Mouse (Mus musculus) neural tube, embryonic 14.5 days (tissue): ENCODE data around the gene Mctp1. TPM values are rescaled to one million over a fixed set of nuclear protein-coding genes. Genes with fewer than 3 reads are reported as not detected.

Experiments used
- ATAC-seq: fragments of 200-750 bp; cut with Nextera tagmentation; 2 replicates; pipeline ENCODE4 v1.8.0; 2017; ENCODE audit warnings: low read depth, mild to moderate bottlenecking, moderate TSS enrichment, moderate library complexity
- H3K27ac ChIP-seq: fragments of 300-500 bp; sonication (generic); 2 replicates; pipeline ENCODE4 v1.5.1; 2014; ENCODE audit warnings: low read depth, mild to moderate bottlenecking, control low read depth, low read length, moderate library complexity, mixed read lengths
- H3K27me3 ChIP-seq: fragments of 300-500 bp; sonication (generic); 2 replicates; pipeline ENCODE4 v1.6.1; 2014; ENCODE audit warnings: low read length; ENCODE audit not compliant: control insufficient read depth, insufficient read depth
- H3K36me3 ChIP-seq: fragments of 300-500 bp; sonication (generic); 2 replicates; pipeline ENCODE4 v1.6.1; 2014; ENCODE audit warnings: low read length, mixed read lengths; ENCODE audit not compliant: control insufficient read depth, insufficient read depth
- H3K4me1 ChIP-seq: fragments of 300-500 bp; sonication (generic); 2 replicates; pipeline ENCODE4 v1.6.1; 2014; ENCODE audit warnings: low read length; ENCODE audit not compliant: control insufficient read depth, insufficient read depth
- H3K4me2 ChIP-seq: fragments of 300-500 bp; sonication (generic); 2 replicates; pipeline ENCODE4 v1.6.1; 2014; ENCODE audit warnings: mild to moderate bottlenecking, low read depth, low read length, control low read depth
- H3K4me3 ChIP-seq: fragments of 300-500 bp; sonication (generic); 2 replicates; pipeline ENCODE4 v1.5.1; 2014; ENCODE audit warnings: low read depth, low read length, control low read depth, mixed read lengths
- H3K9ac ChIP-seq: fragments of 300-500 bp; sonication (generic); replicated peaks from 2 replicates; pipeline ENCODE4 v1.6.1; 2014; ENCODE audit warnings: low read depth, mild to moderate bottlenecking, control low read depth, low read length, mixed read lengths
- H3K9me3 ChIP-seq: fragments of 300-500 bp; sonication (generic); 2 replicates; pipeline ENCODE4 v1.6.1; 2016; ENCODE audit warnings: low read length; ENCODE audit not compliant: control insufficient read depth
- WGBS: fragments of 180-500 bp; shearing (Covaris S2); extraction: QIAGEN DNeasy Blood & Tissue Kit; methylation state at CpG from one replicate; pipeline ENCODE4 v1.1.7; 2014; 5-methylcytosine and 5-hydroxymethylcytosine counted together
- polyA plus RNA-seq: library from polyadenylated mRNA; unstranded; fragments of >200 nt; fragmentation: Nextera tagmentation; extraction: Ambion mirVana; gene quantifications from 2 replicates; pipeline ENCODE4 v1.2.1, GENCODE M21; 2014

Mctp1 gene
- polyA plus RNA-seq, 1 experiment from 2014 or later = 2.2 TPM

GRCm38 (mm10) chr13:76892987-76893386 lies 508.7 kb downstream of the Mctp1 start:
- Histone ChIP-seq H3K36me3 (no peaks in the 10 kb centered on the region), H3K4me3 (no peak overlapping the region), H3K27me3 (no peaks in the 10 kb centered on the region), H3K27ac (no peak overlapping the region), H3K9ac (no peak overlapping the region), H3K9me3 (no peaks in the 10 kb centered on the region), H3K4me1 (no peaks in the 10 kb centered on the region), H3K4me2 (no peak overlapping the region)
- no peak for ATAC-seq

DNA sequence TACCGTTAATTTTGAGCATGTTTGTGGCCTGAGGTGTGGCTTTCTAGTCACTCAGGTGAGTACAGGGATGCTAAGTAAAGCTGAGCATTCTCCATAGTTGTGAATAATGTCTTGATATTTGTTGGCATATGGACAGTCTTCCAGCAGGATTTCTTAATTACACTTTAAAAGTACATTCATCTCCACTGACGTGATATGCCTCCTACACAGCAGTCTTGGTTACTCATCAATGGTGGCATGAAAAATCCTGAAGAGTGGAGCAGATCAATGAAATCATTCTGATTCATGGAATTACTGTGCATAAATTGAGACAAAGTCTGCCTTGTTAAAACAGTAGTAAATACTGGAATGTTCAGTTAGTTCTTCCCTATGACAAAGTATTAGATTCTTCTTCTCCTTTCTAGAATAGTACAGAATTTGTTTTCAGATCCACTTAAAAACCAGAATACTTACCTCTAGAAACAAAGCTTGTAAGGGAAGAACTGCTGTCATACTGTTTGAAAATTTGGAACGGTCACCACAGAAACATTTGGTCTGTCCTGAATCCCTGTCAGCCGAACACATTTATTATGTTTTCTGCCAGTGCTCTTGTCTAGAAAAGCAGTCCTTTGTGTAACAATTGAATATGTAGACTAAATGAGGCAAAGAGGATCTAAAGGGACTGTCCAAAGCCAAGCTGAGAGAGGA lies 511.6 kb downstream of the Mctp1 start:
- 69% methylated on average over 4 of the region's 4 CpGs for WGBS
- H3K27ac ChIP-seq = no peak overlapping the region
- no peaks in the 10 kb centered on the region for H3K36me3 ChIP-seq
- H3K27me3 ChIP-seq = no peaks in the 10 kb centered on the region
- no peaks in the 10 kb centered on the region for H3K4me1 ChIP-seq
- H3K4me2 ChIP-seq = no peak overlapping the region
- no peaks in the 10 kb centered on the region for H3K9me3 ChIP-seq
- H3K9ac ChIP-seq = no peak overlapping the region
- no peak for ATAC-seq
- no peak overlapping the region for H3K4me3 ChIP-seq

DNA sequence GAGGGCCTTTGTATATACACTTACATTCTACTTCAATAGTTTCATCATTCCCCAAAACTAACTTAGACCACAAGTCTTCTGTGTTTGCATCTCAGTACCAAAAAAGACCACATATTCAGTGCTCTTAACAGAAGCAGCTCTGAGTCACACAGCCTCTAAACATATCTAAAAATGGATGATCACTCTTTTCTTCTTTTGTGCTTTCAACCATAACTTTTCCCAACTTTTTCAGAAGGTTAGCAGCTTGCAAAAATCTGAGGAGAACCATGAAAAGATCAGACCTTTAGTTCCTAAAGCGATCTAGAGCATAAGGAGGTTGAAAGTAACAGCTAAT lies 512.1 kb downstream of the Mctp1 start:
- Histone ChIP-seq H3K4me2 (no peak overlapping the region), H3K27me3 (no peaks in the 10 kb centered on the region), H3K4me1 (no peaks in the 10 kb centered on the region), H3K4me3 (no peak overlapping the region), H3K9me3 (no peaks in the 10 kb centered on the region), H3K27ac (no peak overlapping the region), H3K9ac (no peak overlapping the region), H3K36me3 (no peaks in the 10 kb centered on the region)
- no peak for ATAC-seq
- WGBS = 91% methylated on average over 1 of the region's 1 CpGs

GRCm38 (mm10) chr13:76918321-76918720 lies 534.0 kb downstream of the Mctp1 start:
- Histone ChIP-seq H3K4me3 (no peak overlapping the region), H3K4me2 (no peak overlapping the region), H3K27ac (no peak overlapping the region), H3K4me1 (no peaks in the 10 kb centered on the region), H3K27me3 (no peaks in the 10 kb centered on the region), H3K36me3 (no peaks in the 10 kb centered on the region), H3K9ac (no peak overlapping the region), H3K9me3 (no peaks in the 10 kb centered on the region)
- WGBS = 96% methylated on average over 1 of the region's 1 CpGs
- no peak for ATAC-seq

GRCm38 (mm10) chr13:76926851-76927250 lies 542.5 kb downstream of the Mctp1 start:
- no peaks in the 10 kb centered on the region for H3K9me3 ChIP-seq
- H3K36me3 ChIP-seq = no peaks in the 10 kb centered on the region
- ATAC-seq = no peak
- H3K9ac ChIP-seq = no peak overlapping the region
- H3K27me3 ChIP-seq = no peaks in the 10 kb centered on the region
- WGBS = 6% methylated on average over 1 of the region's 1 CpGs
- no peak overlapping the region for H3K4me2 ChIP-seq
- no peak overlapping the region for H3K4me3 ChIP-seq
- H3K27ac ChIP-seq = no peak overlapping the region
- H3K4me1 ChIP-seq = no peaks in the 10 kb centered on the region

DNA sequence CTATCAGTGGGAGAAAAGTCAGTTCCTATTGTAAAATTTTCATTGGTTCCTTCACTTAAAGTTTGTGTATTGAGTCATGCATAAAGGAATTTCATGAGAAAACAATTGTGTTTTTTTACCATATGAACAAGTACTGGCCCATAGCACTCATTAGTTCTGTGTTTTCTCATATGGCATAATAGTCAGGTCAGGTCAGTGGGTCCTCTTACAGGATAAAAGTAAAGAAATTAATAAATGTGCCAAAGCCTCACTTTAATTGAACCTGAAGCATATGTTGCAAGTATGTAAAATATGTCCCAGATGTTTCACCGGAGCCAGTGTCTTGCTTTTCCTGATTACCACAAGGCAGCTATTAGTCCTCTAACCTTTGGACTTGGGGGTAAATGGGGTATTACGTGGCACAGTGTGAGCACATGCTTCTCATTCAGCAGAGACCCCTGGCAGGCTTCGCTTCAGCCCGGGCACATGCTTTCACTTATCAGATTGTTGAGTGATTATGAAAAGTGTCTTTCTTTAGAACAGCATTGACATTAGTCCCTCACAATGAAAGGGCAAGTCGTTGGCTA lies 543.6 kb downstream of the Mctp1 start:
- Histone ChIP-seq H3K4me3 (no peak overlapping the region), H3K9ac (no peak overlapping the region), H3K27me3 (no peaks in the 10 kb centered on the region), H3K36me3 (no peaks in the 10 kb centered on the region), H3K4me1 (no peaks in the 10 kb centered on the region), H3K9me3 (no peaks in the 10 kb centered on the region), H3K4me2 (no peak overlapping the region), H3K27ac (no peak overlapping the region)
- WGBS = 63% methylated on average over 5 of the region's 5 CpGs
- ATAC-seq = no peak

DNA sequence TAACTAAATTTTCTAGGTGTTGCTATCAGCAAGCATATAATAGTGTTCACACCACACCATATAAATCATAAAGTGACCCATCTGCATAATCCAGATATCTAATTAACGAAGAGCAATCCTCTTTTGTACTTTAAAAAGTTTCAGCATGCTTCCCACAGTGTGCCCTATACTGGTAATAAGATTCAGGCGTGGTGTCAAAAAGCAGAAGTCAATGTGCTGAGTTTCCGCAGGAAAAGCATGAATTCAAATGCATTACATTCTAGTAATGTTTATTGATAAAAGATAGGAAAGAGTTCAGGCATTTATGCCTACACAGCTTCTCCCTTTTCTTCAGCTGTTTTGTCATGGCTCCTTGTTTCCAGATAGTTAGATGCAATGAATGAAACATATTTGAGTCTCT lies 544.8 kb downstream of the Mctp1 start:
- 88% methylated on average over 3 of the region's 3 CpGs for WGBS

GRCm38 (mm10) chr13:76932933-76933332 lies 548.6 kb downstream of the Mctp1 start:
- H3K4me2 ChIP-seq = no peak overlapping the region
- H3K4me1 ChIP-seq = no peaks in the 10 kb centered on the region
- H3K27me3 ChIP-seq = no peaks in the 10 kb centered on the region
- no peak for ATAC-seq
- no peak overlapping the region for H3K4me3 ChIP-seq
- no peak overlapping the region for H3K27ac ChIP-seq
- 82% methylated on average over 5 of the region's 5 CpGs for WGBS
- H3K36me3 ChIP-seq = no peaks in the 10 kb centered on the region
- no peak overlapping the region for H3K9ac ChIP-seq
- H3K9me3 ChIP-seq = no peaks in the 10 kb centered on the region

More for the DNA sequence above, 544.8 kb downstream of the Mctp1 start:
- no peak overlapping the region for H3K27ac ChIP-seq
- no peaks in the 10 kb centered on the region for H3K9me3 ChIP-seq
- no peak overlapping the region for H3K4me3 ChIP-seq
- no peak for ATAC-seq
- H3K27me3 ChIP-seq = no peaks in the 10 kb centered on the region
- H3K4me1 ChIP-seq = no peaks in the 10 kb centered on the region
- no peaks in the 10 kb centered on the region for H3K36me3 ChIP-seq
- H3K4me2 ChIP-seq = no peak overlapping the region
- H3K9ac ChIP-seq = no peak overlapping the region

DNA sequence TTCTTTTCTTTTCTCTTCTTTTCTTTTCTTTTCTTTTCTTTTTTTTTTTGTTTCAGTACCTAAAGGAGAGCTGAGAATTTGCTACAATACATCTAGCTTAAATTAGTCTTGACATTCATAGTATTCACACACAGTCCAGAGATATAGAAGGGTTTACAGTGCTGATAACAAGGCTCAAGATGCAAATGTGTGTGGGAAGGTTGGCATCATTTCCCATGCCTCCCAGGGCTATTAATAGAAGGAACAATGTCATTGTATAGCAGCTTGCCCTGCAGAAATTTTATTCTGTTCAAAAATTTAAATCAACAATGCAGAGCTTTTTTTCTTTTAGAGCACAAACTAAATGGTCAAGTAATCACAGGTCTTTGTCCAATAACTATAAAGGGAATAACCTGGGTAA lies 564.9 kb downstream of the Mctp1 start:
- no peak overlapping the region for H3K4me2 ChIP-seq
- no peak for ATAC-seq
- H3K9me3 ChIP-seq = no peaks in the 10 kb centered on the region
- H3K27ac ChIP-seq = no peak overlapping the region
- H3K36me3 ChIP-seq = no peaks in the 10 kb centered on the region
- H3K4me1 ChIP-seq = no peaks in the 10 kb centered on the region
- H3K9ac ChIP-seq = no peak overlapping the region
- no peaks in the 10 kb centered on the region for H3K27me3 ChIP-seq
- no peak overlapping the region for H3K4me3 ChIP-seq
